Mouse (Mus musculus) layer of hippocampus, adult 11-12 months (tissue): ENCODE measurements around the gene Fignl1.

ENCODE experiments used
- DNase-seq: peaks from one replicate; pipeline ENCODE4 v3.0.0; 2022; ENCODE audit warnings: low spot score

The Fignl1 gene

GRCm38 (mm10) chr11:11808820-11809403, at the start of gene Fignl1:
TSS of gene Fignl1 (minus strand) at chr11:11808962.
- DNase-seq: peak; percentile 92

DNA sequence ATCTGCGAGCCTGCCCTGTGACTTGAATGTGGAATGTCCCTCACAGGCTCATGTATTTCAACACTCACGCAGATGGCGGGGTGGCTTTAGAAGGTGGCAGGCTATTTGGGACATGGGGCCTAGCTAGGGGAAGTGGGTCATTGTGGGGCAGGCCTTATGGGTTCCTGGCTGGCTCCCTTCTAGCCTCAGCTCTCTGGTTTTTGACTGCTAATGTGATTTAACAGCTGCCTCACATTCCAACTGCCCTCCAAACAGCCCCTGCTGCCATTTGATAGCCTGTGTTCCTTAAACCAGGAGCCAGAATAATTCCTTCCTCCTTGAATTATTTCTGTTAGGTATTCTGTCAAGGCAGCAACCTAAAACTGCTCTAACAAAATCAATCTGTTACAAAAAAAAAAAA, 48.2 kb upstream of the Fignl1 start:
- DNase-seq: no peak

GRCm38 (mm10) chr11:11855685-11856131, 46.9 kb upstream of the Fignl1 start:
- peak; percentile 19 for DNase-seq

- no peak for DNase-seq
These were observed 46.4 kb upstream of the Fignl1 start for GRCm38 (mm10) chr11:11855061-11855672.

GRCm38 (mm10) chr11:11853731-11854461, 45.1 kb upstream of the Fignl1 start:
- DNase-seq: no peak

- DNase-seq: no peak
These were observed 43.3 kb upstream of the Fignl1 start for GRCm38 (mm10) chr11:11851957-11852505.

DNA sequence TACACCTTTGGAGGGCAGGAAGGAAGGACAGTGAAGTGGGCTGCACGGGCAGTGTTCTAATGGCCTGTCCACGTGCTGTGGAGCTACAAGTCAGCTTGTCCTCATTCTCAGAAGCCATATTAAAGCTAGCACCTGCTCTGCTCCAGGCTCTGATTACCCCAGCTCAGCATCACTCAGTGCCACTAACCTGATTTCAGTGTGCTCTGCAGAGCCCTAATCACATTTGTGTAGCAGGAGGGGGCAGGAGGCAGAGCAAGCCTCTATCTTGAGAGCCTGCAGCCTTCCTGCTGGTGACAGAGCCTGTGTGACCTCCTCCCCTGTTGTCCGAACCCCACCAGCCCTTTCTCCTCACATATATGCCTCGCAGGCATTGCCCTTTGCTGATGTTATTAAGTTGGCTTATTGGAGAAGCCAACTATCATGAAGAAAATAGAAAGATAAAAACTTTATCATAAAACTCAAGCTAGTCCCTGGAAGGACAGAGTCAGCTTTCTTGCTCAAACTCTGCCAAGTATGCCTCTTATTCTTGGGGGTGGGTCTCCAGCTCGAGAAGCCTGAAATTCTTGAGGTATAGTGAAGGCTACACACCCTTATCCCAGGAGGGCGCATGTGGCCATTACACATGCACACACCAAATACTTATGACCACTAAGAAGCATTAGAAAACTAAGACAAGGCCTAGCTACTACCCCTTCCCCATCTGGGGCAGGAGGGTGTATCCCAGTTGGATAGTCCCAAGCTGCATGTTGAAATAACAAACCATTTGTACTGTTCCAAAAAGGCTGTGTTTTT, 41.9 kb upstream of the Fignl1 start:
- DNase-seq: no peak

GRCm38 (mm10) chr11:11849513-11850311, 41.0 kb upstream of the Fignl1 start:
- DNase-seq: no peak

- no peak for DNase-seq
These were observed 39.7 kb upstream of the Fignl1 start for GRCm38 (mm10) chr11:11848467-11848866.

- DNase-seq: no peak
These were observed 36.3 kb upstream of the Fignl1 start for GRCm38 (mm10) chr11:11845044-11845443.

GRCm38 (mm10) chr11:11844367-11844971, 35.7 kb upstream of the Fignl1 start:
- peak; percentile 43 for DNase-seq

DNA sequence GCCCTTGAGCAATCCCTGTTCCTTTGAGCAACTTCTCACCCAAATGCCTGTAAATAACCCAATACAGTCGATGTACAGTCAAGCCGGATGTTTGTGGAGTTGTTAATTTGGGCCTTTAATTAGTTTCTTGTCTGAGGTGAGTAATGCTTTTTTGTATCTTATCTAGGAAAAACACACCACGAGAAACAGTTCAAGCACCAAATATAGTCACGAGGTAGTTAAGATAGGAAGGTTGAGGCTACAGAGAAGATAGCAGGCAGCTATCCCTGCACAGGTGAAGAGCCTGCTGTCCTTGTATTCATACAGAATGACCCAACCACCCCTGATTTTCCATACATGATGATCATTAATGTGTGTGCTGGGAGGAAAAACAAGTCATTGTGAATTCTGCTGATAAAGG, 32.8 kb upstream of the Fignl1 start:
- DNase-seq: no peak

GRCm38 (mm10) chr11:11840746-11841145, 32.0 kb upstream of the Fignl1 start:
- DNase-seq: no peak

GRCm38 (mm10) chr11:11839874-11840273, 31.1 kb upstream of the Fignl1 start:
- DNase-seq: no peak

DNA sequence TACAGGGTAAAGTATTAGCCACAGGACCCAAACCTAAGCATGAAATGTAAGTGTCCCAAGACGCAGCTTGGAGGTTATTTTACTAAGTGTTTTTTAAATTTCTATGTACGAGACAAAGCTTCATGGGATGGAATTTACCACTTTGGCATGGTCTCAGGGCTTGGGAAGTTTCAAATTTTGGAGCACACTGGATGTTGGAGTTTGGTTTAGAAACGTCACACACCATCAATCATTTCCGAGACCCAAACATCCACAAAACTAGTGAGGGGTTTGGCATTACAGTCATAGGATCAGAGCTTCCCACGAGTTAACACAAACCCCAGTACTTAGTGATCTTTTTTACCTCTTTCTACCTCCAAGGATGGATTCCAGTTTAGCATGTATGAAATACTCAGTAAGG, 28.6 kb upstream of the Fignl1 start:
- DNase-seq: no peak

- no peak for DNase-seq
These were observed 28.1 kb upstream of the Fignl1 start for GRCm38 (mm10) chr11:11836713-11837370.

DNA sequence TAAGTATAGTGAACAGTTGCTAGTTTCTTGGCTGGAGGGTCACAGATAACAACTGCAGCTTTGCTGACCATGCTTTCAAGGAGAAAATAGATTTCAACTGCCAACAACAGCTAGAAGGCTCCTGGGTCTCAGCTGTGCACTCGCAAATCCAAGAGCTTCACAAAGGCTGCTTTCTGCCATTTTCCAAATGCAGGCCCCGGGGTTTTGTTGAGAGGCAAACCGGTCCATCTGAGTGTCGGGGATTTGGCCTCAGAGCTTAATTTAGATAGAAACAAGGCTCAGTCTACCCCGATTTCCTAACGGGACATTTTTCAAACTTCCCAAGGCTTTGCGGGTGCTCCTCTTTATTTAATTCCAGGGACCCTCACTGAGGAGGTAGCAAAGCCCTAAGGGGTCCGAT, 27.5 kb upstream of the Fignl1 start:
- DNase-seq: no peak

GRCm38 (mm10) chr11:11835791-11836190, 27.0 kb upstream of the Fignl1 start:
- DNase-seq: no peak

GRCm38 (mm10) chr11:11835361-11835760, 26.6 kb upstream of the Fignl1 start:
- no peak for DNase-seq

- no peak for DNase-seq
These were observed 24.3 kb upstream of the Fignl1 start for GRCm38 (mm10) chr11:11833100-11833499.

- no peak for DNase-seq
These were observed 24.0 kb upstream of the Fignl1 start for GRCm38 (mm10) chr11:11832755-11833084.
